Mouse (Mus musculus) right cerebral cortex, postnatal 10 days (tissue): ENCODE measurements around the gene Il13.
A peak's percentile ranks its signal among the peaks of the same experiment; 100 is the strongest.

ENCODE experiments used
- DNase-seq, 2 experiments: peaks; one replicate each; pipeline ENCODE4 v3.0.0; 2021; ENCODE audit warnings: low spot score in 2 of 2

Gene Il13

DNA sequence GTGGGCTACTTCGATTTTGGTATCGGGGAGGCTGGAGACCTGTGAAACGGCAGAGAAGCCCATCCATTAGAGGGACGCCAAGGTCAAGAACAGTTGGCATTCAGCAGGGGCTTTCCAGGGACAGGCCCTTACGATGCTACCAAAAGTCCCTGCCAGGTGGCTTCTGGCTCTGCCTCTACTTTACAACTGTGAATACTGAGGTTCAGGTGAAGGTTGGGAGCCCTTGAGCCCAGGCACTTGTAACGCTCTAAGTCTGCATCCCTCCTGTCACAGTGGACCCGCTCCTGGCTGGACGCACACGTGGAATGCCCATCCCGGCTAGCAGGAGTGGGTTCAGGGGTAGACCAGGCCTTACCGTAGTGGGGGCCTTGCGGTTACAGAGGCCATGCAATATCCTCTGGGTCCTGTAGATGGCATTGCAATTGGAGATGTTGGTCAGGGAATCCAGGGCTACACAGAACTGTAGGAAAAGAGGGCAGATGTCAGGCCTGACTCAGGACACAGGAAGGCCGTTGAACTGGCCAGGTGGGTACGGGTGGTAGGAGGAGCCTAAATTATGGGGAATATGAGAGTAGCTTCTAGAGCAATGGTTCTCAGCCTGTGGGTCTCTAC lies 2.3 kb downstream of the Il13 start:
- no peak for DNase-seq

DNA sequence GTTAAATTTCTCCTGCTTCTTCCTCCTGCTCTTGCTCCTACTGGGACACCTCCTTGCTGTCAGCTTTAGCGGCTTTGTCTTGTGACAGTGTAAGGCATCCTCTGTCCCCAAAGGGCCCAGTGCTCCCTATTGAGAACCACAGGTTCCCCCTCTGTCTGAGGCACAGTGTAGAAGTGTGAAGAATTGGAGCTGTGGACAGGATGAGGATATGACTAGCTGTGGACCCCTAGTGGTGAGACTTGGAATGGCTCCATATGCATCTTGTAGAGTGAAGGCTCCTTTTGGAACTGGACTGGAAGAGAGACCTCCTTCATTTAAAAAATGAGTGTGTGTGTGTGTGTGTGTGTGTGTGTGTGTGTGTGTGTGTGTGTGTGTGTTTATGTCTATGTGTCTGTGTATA lies 6.6 kb downstream of the Il13 start:
- DNase-seq = peak; percentile 80 to 84

DNA sequence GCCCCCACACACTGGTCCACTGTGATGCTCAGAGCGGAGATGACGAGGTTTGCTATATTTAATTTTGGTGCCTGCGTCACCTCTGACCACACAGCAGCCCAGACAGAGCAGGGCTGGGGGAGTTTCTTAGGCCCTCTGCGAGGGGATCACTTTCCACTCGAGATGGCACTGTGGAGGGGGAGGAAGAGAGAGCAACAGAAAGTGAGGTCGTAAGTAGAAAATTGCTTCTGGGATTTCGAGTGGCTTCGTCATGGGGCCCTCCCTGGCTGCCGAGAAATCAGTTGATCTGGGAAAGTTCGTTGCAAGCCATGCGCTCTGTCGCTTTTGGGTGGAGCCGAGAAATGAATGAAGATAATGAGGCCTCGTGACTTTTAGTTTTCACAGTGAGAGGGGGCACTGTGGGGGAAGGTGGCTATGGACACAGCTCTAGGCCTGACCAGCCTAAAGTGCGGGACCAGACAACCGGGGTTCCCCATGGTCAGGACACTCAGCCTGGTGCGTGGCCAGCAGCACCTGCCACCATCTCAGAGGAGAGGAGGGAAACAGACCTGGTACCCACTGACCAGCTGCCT lies 7.6 kb downstream of the Il13 start:
- no peak for DNase-seq

DNA sequence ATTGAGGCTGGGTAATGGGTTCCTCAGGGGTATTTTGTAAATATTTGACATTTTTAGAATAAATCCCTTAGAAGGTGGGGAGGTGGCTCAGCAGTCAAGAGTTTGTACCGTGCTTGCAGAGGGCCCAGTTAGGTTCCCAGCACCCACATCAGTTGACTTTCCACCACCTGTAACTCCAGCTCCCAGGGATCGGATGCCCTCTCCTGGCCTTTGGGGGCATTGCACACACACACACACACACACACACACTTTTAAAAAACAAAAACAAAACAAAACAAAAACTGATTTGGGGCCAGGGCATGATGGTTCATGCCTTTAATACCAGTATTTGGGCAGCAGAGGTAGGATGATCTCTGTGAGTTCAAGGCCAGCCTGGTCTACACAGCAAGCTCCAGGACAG lies 10.4 kb downstream of the Il13 start:
- no peak for DNase-seq

DNA sequence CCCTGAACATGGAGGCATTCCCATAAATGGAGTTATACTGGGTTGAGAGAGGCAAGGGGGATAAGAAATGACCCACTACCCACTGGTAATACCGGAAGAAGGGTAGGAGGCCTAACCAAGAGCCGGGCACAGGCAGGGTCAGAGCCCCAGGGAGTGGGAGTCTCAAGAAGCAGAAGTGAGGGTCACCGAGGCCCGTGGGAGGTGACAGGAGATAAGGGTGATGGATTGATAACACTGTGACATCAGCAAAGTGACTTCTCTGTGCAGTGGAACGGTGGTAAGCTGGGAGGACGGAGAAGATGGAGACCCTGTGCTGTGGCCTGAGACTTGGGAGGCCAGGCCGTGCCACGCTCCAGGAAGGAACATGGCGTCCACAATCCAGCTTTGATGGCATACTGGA lies 10.9 kb downstream of the Il13 start:
- no peak for DNase-seq

DNA sequence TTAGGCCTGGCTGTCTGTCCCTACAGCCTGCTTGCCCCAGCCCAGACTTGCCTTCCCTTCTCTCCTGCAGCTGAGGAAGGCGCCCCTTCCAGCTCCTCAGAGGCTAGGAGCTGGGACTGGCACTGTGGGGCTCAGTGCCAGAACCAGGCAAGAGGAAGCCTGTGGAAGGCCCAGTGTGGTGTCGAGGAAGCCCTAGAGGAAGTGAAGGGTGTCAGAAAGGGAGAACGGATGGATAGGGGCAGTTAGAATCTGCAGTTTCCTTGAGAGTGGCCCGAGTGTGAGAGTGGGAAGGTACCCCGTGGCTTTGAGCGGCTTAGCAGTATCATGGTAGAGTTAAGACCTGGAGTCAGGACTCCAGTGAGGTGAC lies 12.1 kb downstream of the Il13 start:
- no peak for DNase-seq

DNA sequence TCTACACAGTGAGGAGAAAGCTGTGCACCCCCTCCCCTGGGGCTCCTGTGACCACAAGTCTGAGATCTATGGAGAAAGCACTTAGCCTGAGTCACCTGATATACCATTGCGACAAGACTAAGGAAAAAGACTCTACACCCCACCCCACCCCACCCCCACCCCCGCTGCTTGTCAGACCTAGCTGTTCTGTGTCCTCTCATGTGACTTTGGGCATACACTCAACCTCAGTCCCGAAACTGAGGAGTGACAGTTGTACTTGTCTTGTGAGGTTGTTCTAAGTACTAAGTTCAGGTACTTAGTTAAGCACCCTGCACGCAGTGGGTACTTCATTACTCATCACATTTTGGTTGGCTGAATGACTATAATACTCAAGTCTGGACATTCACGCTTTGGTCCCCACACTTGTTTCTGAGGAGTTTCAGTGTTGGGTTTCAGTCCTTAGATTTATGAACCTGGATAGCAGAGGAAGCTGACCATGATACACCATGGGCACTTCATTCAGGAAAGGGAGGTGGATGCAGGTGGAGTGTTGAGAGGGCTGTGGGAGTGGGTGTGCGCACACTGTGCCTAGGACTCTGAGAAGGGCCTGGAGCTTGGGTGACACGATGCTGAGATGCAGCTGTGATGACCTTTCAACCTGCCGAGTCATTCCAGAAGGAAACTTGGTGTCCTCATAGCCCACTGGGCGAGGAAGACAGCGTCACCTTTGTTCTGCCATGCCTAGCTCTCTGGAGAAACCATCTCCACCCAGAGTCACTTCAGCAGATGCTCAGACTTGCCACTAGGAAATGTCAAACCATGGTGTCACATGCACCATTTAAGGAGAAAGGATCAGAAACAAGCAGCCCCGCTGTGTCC lies 12.7 kb downstream of the Il13 start:
- DNase-seq = no peak

DNA sequence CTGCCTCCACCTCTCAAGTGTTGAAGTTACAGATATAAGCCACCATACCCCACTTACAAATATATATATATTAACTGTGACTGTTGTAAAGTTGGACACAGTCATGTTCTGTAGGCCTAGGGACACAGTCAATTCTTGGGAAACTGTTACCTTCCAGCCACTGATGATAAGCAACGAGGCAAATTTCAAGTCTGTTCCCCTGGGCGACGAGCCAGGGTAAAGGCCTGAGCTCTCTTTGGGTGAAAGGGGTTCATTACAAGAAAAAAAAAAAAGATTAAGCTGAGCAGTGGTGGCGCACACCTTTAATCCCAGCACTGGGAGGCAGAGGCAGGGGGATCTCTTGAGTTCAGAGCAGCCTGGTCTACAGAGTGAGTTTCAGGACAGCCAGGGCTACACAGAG lies 14.4 kb downstream of the Il13 start:
- DNase-seq = no peak

DNA sequence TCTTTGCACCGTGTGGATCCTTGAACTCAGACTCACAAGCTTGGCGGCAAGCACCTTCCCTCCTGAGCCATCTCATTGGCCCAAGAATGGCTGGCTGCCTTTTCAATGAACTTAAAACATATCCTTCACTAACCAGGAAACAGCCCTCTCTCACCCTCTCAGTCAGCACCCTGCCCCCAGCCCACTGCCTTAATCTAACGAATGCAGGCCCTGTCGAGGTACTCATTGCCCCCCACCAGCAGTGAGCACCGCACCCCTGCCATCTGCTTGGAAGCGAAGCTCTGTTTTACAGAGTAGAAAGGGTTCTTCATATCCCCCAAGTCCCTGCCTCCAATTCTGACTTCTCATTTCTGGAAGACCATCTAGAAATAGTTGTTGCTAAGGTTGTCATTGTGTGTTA lies 15.1 kb downstream of the Il13 start:
- DNase-seq = no peak

DNA sequence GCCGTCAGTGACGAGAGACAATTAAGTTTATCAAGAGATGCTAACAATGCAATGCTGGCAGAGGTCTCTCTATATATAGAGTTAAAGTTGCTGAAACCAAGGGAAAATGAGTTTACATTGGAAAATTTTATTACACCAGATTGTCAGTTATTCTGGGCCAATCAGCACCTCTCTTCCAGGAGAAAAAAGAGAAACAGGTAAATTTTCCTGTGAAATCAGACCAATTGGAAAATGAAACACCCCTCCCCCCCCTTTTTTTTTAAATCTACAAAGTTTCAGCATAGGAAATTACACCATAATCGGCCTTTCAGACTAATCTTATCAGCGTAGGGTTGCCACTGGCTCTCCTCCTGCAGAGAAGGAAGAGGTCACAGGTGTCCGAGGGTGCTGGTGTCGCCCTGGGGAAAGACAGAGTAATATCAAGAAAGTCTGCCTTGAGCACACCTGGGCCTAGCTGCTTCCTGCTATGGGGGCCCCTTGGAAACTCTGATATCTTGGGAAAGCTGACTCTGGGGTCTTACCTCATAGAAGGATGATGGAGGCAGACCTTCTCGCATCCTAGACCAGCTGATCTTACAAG lies 15.8 kb downstream of the Il13 start, which contains the start of gene Il4:
Il4 (minus strand) TSS at position 51 of the 580 bp plus-strand sequence.
- no peak for DNase-seq

DNA sequence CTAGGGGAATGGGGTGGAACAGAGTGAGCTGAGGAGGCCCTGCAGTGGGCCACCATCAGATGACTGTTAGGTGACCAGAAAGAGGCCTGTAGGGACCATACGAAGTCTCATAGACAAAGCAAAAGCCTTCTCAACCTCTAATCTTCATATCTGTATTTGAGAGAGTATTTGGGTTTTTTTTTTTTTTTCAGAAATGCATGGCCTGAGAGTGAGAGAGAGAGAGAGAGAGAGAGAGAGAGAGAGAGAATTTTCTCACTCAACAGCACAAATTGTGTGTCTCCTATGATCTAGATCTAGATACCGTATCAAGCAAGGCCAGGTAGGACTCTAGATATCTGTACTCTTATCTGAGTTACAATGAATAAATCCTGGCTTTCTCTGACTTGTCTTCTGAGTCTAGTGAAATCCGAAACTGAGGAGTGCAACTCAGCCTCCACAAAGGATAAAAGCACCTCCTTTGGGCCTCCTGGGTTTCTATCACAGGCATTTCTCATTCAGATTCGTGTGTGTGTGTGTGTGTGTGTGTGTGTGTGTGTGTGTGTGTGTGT lies 16.9 kb downstream of the Il13 start:
- DNase-seq = no peak

DNA sequence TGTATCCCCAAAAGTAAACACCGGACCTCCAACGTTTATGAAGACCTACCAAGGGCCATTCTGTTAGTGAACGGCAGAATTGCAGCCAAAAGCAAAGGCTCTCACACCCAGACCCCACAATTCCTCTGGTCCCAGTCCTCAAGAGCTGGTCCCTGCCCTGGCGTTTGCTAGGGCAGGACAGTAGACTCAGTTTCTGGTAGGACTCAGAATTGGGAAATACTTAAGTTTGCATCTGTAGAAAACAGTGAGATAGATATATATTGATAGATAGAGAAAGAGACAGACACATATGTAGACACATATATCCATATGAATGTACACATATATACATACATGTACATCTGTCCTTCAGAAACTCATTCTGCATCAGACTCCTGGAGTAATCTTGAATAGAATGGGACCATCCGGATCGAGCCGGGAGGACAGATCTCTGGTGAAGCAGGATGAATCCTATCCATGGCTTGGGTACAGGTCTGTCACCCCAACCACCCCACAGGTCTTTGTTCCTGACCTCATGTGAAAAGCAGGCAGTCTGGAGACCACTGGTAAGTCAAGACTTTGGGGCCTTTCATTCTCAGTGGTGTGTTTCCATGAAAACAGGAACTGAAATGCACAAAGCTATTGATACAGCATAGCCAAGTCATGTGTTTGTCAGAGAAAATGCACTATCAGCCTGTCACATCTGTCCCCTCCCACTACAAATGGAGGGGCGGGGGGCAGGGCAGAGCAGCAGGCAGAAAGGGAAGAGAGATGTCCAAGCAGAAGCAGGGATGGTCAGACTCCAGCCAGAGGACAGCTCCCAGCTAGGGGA lies 17.5 kb downstream of the Il13 start:
- no peak for DNase-seq

DNA sequence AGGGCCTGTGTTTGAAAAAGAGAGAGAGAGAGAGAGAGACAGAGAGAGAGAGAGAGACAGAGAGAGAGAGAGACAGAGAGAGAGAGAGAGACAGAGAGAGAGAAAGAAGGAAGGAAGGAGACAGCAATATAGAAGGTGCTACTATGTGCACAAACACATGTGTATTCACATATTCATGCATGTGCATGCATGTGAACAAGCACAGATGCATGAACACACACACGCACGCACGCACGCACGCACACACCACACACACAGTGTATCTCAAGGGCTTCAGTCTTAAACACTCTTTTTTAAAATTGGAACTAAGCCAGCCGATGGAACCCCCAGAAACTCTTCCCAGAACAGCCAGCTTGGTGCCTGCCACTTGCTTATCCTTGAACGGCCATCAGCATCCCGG lies 18.9 kb downstream of the Il13 start:
- DNase-seq = no peak

DNA sequence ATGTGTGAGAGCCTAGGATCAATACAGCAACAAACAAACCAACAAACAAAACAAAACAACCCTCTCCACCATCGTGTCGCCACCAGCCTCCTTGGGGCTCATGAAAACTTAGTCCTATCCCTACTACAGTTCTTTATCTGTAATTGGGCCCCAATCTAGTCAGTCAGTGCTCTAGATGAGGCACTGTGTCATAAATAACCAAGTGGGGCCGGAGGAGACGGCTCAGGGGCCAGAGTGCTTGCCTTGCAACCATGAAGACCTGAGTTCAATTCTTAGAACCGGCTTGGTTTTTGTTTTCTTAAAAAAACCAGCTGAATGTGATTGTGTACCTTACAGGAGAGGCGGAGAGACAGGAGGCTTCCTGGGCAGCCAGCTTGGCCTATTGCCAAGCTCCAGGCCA lies 19.3 kb downstream of the Il13 start:
- no peak for DNase-seq

DNA sequence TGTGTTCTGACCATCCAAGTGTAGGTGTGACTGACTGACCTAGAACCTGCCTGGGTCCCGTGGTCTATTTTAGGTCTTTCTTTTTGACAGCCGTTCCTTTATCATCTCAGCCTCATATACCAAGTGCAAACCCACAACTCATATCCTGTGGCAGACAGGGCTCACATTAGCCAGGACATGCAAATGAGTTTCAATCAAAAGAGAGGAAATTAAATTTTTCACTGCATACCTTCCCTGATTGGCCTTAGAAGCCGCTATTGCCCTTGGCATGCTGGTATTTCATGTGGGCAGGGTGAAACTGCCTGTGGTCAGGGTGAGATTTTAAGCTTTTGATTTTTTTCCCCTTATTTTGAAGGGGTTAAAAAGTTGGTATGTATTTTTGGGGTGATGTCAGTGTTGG lies 24.8 kb downstream of the Il13 start:
- no peak for DNase-seq

DNA sequence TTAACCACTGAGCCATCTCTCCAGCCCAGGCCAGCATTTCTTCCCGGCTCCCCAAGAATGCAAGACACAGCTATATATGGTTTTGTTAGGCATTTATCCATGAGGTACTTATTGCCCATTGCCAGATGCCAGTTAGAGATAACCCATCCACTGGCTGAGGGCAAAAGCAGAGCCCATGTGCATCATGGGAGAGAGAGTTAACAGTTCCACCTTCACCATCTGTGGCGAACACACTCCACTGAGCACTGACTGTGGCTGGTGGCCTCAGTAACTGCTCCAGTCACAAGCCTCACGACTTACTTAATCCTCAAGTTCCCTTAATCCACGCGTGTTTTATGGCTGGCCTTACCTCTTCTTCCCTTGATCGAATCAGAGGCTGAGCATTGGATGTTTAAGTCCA lies 25.3 kb downstream of the Il13 start:
- DNase-seq = no peak

DNA sequence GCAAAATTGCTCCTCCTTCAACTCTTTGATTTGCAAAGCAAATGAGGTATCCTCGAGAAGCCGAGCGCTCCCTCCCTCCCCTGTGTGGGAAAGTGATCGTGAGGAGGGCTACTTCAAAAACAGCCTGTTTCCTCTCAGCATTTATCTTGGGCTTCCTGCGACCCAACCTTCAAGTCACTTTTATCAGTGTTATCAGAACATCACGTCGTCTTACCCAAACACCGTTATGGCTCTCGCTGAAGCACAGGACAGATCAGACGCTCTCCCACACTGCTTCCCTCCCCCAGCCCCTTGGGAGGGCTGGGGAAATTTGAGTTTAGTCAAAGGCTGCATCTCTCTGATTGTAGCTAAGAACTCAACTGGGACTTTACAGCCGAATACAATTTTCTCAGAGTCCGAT lies 28.9 kb downstream of the Il13 start:
- no peak for DNase-seq

DNA sequence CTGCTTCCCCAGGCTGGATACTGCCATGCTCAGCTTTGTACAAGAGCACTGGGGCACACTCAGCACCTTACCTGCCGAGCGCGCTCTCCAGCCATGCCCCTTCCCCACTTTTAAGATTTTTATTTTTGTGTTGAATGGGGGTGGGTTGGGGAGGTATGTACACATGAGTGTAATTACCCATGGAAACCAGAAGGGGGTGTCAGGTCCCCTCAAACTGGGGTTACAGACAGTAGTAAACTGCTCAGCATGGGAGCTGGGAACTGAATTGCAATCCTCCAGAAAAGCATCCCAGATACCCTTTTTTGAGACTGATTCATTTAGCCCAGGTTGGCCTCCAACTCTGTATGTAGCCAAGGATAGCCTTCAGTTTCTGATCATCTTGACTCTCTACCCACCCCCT lies 29.5 kb downstream of the Il13 start:
- DNase-seq = no peak

DNA sequence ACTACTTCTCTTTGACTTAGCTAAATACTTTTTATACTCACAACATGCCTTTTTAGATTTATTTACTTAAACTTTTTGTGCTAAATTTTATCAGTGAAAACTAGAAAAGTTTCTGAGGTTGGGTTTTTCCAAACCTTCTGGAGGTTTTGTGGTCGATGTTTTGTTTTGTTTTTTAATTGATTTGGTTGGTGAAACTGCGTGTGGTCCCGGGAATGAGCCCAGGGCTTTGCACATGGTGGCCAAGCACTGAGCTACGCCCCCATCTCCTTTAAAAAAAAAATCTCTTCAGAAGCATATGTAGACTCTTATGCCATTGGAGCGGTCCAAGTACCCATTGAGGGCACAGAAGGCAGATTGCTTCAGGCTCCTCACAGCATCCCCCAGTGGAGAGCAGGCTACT lies 43.4 kb downstream of the Il13 start:
- no peak for DNase-seq

DNA sequence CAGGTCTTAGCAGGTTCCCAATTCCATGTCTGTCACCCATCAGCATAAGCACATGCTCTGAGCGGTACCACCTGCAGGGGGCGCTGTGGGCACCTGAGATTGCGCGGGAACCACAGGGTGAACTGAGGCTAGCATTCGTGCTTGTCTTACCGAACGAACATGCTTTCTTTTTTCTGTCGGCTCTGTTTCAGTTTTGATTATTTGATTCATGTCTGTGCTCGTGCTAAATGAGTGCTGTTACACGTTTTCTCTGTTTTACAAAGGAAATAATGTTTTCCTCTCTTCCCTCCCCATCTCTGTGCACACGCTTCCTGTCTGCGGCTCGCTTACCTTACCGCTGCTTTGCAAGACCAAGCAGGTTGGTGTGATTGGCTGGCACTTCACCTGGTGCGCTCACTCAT lies 44.1 kb downstream of the Il13 start:
- peak in 1 of 2 experiments; percentile 51 for DNase-seq

DNA sequence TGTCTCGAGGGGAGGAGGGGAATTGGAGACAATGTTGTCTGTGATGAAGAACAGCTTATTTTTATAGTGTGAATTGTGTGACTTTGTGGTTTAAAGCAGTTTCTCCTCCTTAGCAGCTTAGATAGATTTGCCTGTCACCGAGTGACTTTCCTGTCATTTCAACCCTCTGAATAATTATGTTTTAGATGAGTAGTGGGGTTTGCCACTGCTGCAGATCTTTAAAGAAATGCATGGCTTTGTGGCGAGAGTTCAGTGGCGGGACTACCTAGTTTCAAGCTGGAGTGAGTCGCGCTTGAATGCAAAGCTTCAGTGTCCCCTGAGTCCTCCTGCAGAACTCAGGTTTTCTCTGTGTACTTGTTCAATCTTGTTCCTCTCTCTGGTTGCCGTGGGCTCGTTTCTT lies 46.2 kb downstream of the Il13 start:
- no peak for DNase-seq

DNA sequence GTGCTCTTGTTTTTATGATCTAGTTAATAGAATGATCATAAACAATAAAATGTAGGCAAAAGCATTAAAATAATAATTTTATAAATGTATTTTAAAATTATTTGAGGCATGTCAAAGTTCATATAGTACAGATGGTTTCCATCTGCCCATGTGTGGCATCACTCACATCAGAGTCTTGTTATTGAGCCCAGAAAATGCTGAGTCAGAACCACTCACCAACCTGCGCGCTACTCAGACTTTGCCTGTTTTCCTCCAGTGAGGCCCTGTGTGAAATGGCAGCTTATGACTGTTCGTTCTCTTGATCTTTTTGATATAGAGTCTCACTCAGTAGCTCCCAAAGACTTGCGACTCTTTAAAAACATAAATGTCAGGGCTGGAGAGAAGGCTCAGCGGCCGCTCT lies 49.0 kb downstream of the Il13 start:
- no peak for DNase-seq
